Mouse (Mus musculus) embryonic fibroblast, embryonic 13.5 days (primary cell): ENCODE measurements around the gene Ldlrad3.

Source experiments
- CTCF ChIP-seq: IDR thresholded peaks from 2 replicates; pipeline ENCODE4 v1.5.1; 2011; ENCODE audit warnings: mild to moderate bottlenecking, control low read depth, low read length, moderate library complexity, borderline replicate concordance; ENCODE audit not compliant: insufficient read depth
- POLR2A ChIP-seq: IDR thresholded peaks from 2 replicates; pipeline ENCODE4 v1.6.1; 2011; ENCODE audit warnings: low read depth, mild to moderate bottlenecking, control low read depth, low read length, moderate library complexity

DNA sequence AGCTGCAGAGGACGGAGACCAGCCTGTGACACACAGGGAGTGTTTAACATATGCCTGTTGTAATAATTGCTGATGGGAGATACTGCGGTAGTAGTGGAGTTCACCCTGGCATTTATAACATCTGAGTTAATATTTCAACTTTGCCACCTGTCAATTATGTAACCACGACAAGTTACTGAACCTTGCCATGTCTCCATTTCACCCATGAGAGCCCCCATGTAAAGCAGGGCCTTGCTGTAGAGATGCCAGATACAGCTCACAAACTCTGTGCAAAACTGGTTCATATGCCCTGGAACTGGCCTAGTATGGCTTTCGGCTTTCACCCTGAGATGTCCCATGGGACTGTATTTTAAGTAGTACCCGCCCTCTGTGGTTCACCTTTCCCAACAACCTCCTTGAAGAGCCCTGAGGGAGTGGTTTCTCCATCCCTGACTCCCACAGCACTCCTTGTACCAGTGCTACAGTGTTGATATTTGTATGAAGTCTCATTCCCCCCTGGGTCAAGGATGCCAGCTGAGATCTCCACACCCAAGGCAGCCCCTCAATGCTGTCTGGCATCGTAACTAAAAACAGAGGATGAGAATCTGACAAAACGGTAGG is 122.2 kb downstream of the Ldlrad3 start:
- TF ChIP-seq POLR2A = no peak
- no peak for TF ChIP-seq CTCF
